Mouse (Mus musculus) right cerebral cortex, postnatal 14 days (tissue): ENCODE data around the gene B4galt3.

Experiments
- DNase-seq: peaks from one replicate; pipeline ENCODE4 v3.0.0; 2022

Gene B4galt3

GRCm38 (mm10) chr1:171265971-171266744, 4.0 kb upstream of the B4galt3 start:
- DNase-seq = no peak

- no peak for DNase-seq
These were observed 1.8 kb upstream of the B4galt3 start for GRCm38 (mm10) chr1:171268341-171268740.

GRCm38 (mm10) chr1:171270573-171270900, 409 bp downstream of the B4galt3 start:
- no peak for DNase-seq

GRCm38 (mm10) chr1:171271196-171271595, 1.1 kb downstream of the B4galt3 start:
- no peak for DNase-seq

GRCm38 (mm10) chr1:171271622-171272021, 1.5 kb downstream of the B4galt3 start:
- DNase-seq = no peak

GRCm38 (mm10) chr1:171272086-171272485, 2.0 kb downstream of the B4galt3 start:
- no peak for DNase-seq

- no peak for DNase-seq
These were observed 4.0 kb downstream of the B4galt3 start for GRCm38 (mm10) chr1:171274171-171274570.

- no peak for DNase-seq
These were observed 5.1 kb downstream of the B4galt3 start for GRCm38 (mm10) chr1:171275144-171275734.

GRCm38 (mm10) chr1:171276110-171276748, 6.1 kb downstream of the B4galt3 start:
- no peak for DNase-seq

GRCm38 (mm10) chr1:171277736-171278135, 7.6 kb downstream of the B4galt3 start:
- no peak for DNase-seq

GRCm38 (mm10) chr1:171278436-171278835, 8.3 kb downstream of the B4galt3 start:
- DNase-seq = no peak

GRCm38 (mm10) chr1:171279012-171279705, 9.0 kb downstream of the B4galt3 start:
- DNase-seq = no peak

- no peak for DNase-seq
These were observed 9.6 kb downstream of the B4galt3 start for GRCm38 (mm10) chr1:171279721-171280120.

- DNase-seq = no peak
These were observed 10.3 kb downstream of the B4galt3 start for GRCm38 (mm10) chr1:171280250-171280915.

- DNase-seq = peak; percentile 79
These were observed 10.9 kb downstream of the B4galt3 start, which contains the start of gene Ppox for GRCm38 (mm10) chr1:171280916-171281527. Gene Ppox, minus strand, starts transcription at chr1:171281186.

GRCm38 (mm10) chr1:171281528-171281923, 11.4 kb downstream of the B4galt3 start:
- peak; percentile 78 for DNase-seq

- DNase-seq = no peak
These were observed 12.1 kb downstream of the B4galt3 start for GRCm38 (mm10) chr1:171282086-171282805.

GRCm38 (mm10) chr1:171283188-171284160, 13.3 kb downstream of the B4galt3 start:
- no peak for DNase-seq

- no peak for DNase-seq
These were observed 14.4 kb downstream of the B4galt3 start for GRCm38 (mm10) chr1:171284491-171284890.

- no peak for DNase-seq
These were observed 15.2 kb downstream of the B4galt3 start for GRCm38 (mm10) chr1:171285096-171285892.
